Mouse (Mus musculus) midbrain, embryonic 12.5 days (tissue): Measurements from ENCODE around the gene Hgd. TPM values are rescaled to one million over a fixed set of nuclear protein-coding genes. Genes with fewer than 3 reads are reported as not detected.
A peak's percentile ranks its signal among the peaks of the same experiment; 100 is the strongest.
"Not testable (repeated sequence)": the region's sequence is repeated elsewhere in the genome, so short reads cannot be mapped to it uniquely, and the experiment has no call there.

Source experiments
- ATAC-seq: fragments of 200-750 bp; cut with Nextera tagmentation; 2 replicates; pipeline ENCODE4 v1.8.0; 2017; ENCODE audit warnings: low read depth, moderate TSS enrichment, moderate library complexity; ENCODE audit not compliant: low FRiP score
- H3K27ac ChIP-seq: fragments of 300-500 bp; sonication (generic); replicated peaks from 2 replicates; pipeline ENCODE4 v1.5.1; 2016; ENCODE audit warnings: mild to moderate bottlenecking
- H3K27me3 ChIP-seq: fragments of 300-500 bp; sonication (generic); 2 replicates; pipeline ENCODE4 v1.6.1; 2016; ENCODE audit warnings: mild to moderate bottlenecking
- H3K36me3 ChIP-seq: fragments of 300-500 bp; sonication (generic); 2 replicates; pipeline ENCODE4 v1.6.1; 2016
- H3K4me1 ChIP-seq: fragments of 300-500 bp; sonication (generic); 2 replicates; pipeline ENCODE4 v1.6.1; 2016
- H3K4me2 ChIP-seq: fragments of 300-500 bp; sonication (generic); replicated peaks from 2 replicates; pipeline ENCODE4 v1.6.1; 2016; ENCODE audit warnings: mild to moderate bottlenecking, moderate library complexity
- H3K4me3 ChIP-seq: fragments of 300-500 bp; sonication (generic); 2 replicates; pipeline ENCODE4 v1.5.1; 2016; ENCODE audit warnings: mild to moderate bottlenecking
- H3K9ac ChIP-seq: fragments of 300-500 bp; sonication (generic); replicated peaks from 2 replicates; pipeline ENCODE4 v1.6.1; 2016; ENCODE audit warnings: mild to moderate bottlenecking, moderate library complexity
- H3K9me3 ChIP-seq: fragments of 300-500 bp; sonication (generic); 2 replicates; pipeline ENCODE4 v1.6.1; 2016; ENCODE audit warnings: mild to moderate bottlenecking
- WGBS: fragments of 180-500 bp; shearing (Covaris S2); methylation state at CpG from one replicate; pipeline ENCODE4 v1.1.7; 2016; 5-methylcytosine and 5-hydroxymethylcytosine counted together
- polyA plus RNA-seq: library from polyadenylated mRNA; unstranded; fragments of >200 nt; fragmentation: Nextera tagmentation; extraction: Ambion mirVana; gene quantifications from 2 replicates; pipeline ENCODE4 v1.2.1, GENCODE M21; 2016

Gene Hgd
- polyA plus RNA-seq, 1 experiment from 2014 or later: not detected

DNA sequence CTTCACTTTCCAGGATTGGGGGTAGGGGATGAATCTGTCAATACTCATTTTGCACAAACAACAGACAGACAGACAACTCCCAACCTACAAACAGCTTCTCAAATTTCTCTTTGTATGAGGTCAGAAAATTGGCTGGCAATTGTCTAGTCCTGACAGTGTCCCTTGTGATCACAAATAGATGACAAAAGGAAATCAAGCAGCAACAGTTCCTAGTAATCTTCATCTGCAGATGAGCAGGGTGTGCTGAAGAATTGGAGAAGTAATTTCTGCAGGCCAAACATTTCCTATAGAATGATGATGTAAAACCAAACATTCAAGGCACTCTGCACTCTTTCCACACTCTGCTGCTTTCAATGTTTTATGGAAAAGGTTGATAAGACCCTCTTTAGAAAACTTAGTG, 57.8 kb downstream of the Hgd start:
- H3K27ac ChIP-seq: no peak overlapping the region
- no peaks in the 10 kb centered on the region for H3K36me3 ChIP-seq
- no peak for ATAC-seq
- no peaks in the 10 kb centered on the region for H3K27me3 ChIP-seq
- no peak overlapping the region for H3K4me3 ChIP-seq
- H3K9me3 ChIP-seq: no peaks in the 10 kb centered on the region
- no peaks in the 10 kb centered on the region for H3K4me1 ChIP-seq
- no peak overlapping the region for H3K4me2 ChIP-seq
- no peak overlapping the region for H3K9ac ChIP-seq

DNA sequence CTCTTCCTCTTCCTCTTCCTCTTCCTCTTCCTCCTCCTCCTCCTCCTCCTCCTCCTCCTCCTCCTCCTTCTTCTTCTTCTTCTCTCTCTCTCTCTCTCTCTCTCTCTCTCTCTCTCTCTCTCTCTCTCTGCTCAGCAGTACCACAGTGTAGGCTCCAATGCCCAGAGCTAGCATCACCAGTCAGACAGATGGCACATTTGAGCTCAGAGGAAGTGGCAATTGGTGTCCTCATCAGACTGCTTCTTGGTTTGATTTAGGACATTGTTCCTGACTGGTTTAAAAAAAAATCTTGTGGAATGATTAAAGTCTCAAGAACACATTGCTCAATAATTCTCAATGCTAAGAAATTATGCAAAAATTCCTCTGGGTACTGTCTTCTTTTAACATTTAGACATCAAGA, 60.6 kb downstream of the Hgd start:
- not testable (repeated sequence) for H3K9ac ChIP-seq, H3K27me3 ChIP-seq, H3K4me2 ChIP-seq, ATAC-seq, H3K9me3 ChIP-seq, H3K27ac ChIP-seq, H3K4me3 ChIP-seq, H3K36me3 ChIP-seq, H3K4me1 ChIP-seq

DNA sequence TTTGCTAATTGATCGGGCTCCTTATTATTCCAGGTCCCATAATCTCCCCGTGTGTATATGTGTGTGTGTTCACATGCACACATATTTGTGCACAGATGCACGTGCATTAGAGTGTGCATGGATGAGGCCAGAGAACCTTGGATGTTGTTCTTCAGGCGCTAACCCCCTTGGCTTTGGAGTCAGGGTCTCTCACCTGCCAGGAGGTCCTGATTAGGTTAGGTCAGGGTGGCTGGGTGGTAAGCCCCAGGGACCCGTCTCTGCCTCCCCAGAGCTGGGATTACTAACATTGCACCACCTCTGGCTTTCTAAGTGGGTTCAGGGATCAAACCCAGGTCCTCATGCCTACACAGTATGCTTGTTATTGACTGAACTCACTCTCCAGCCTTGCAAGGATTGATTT, 64.5 kb downstream of the Hgd start:
- 90% methylated on average over 5 of the region's 5 CpGs for WGBS
- H3K27me3 ChIP-seq: no peaks in the 10 kb centered on the region
- H3K36me3 ChIP-seq: peaks cover 29% of the 10 kb centered on the region
- no peaks in the 10 kb centered on the region for H3K9me3 ChIP-seq
- no peak overlapping the region for H3K4me2 ChIP-seq
- no peak overlapping the region for H3K9ac ChIP-seq
- H3K4me3 ChIP-seq: no peak overlapping the region
- H3K27ac ChIP-seq: no peak overlapping the region
- no peaks in the 10 kb centered on the region for H3K4me1 ChIP-seq
- no peak for ATAC-seq

DNA sequence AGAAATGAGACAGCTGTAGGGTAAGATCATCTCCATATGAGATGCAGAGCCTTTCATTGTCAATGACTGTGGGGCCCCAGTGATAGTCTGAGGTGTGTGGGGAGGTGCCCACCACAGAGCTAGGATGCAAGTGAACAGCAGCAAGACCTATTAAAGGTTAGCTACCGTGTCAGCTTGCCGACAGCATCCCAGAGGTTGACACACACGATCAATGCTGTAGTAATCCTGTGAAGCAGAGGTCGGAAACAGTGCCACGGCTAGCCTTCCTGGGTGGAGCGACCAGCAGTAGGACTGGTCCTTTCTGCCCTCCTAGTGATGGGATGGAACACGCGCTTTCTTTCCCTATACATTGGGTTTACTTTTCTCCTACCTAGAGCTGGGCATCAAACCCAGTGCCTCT, 65.3 kb downstream of the Hgd start:
- no peak overlapping the region for H3K9ac ChIP-seq
- H3K9me3 ChIP-seq: no peaks in the 10 kb centered on the region
- 89% methylated on average over 8 of the region's 8 CpGs for WGBS
- H3K4me1 ChIP-seq: no peaks in the 10 kb centered on the region
- H3K27ac ChIP-seq: no peak overlapping the region
- H3K36me3 ChIP-seq: peaks cover 29% of the 10 kb centered on the region
- H3K4me3 ChIP-seq: no peak overlapping the region
- no peak for ATAC-seq
- no peak overlapping the region for H3K4me2 ChIP-seq
- no peaks in the 10 kb centered on the region for H3K27me3 ChIP-seq

DNA sequence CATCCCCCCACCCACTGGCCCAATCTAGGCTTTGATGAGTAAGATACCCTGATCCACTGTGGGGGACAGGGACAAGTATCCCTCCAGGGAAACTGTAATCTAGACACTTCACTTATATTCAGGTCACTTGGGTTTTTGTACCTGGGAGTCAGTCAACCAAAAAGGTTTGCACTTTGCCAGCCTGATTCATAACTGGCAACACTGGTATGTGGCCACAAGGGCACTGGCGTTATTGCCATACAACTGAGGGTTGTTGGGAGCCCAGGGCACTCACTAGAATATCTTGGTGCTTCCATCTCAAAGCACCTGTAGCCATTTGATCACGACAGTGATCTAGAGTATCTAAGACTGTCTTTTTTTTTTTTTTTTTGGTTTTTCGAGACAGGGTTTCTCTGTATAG, 65.8 kb downstream of the Hgd start:
- Histone ChIP-seq H3K36me3 (peaks cover 29% of the 10 kb centered on the region), H3K27me3 (no peaks in the 10 kb centered on the region), H3K4me3 (no peak overlapping the region), H3K9me3 (0 out of 2 replicates have a peak, but pooled peaks cover 2% of the 10 kb centered on the region), H3K9ac (no peak overlapping the region), H3K4me2 (no peak overlapping the region), H3K27ac (no peak overlapping the region), H3K4me1 (no peaks in the 10 kb centered on the region)
- no peak for ATAC-seq
- 87% methylated on average over 3 of the region's 3 CpGs for WGBS

DNA sequence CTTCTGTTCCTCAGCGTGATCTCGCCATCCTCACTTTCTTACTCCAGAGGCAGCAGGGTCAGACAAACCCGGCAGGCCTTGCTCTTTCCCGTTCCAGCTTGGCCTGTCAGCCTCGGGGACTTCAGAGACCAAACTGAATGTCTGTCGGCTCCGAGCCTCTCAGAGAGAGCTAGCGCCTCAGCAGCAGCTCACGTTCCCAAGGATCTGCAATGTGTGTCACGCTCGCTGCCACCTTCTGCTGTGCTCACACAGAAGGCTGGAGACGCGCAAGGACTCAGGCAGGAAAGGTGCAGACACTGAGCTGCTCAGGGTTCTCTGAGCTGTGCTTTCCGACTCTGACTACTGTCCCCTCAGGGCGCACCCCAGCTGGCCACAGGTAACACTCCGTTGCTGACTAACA, 67.1 kb downstream of the Hgd start:
- Histone ChIP-seq H3K9ac (no peak overlapping the region), H3K9me3 (0 out of 2 replicates have a peak, but pooled peaks cover 2% of the 10 kb centered on the region), H3K27ac (no peak overlapping the region), H3K4me1 (0 out of 2 replicates have a peak, but pooled peaks cover under 1% of the 10 kb centered on the region), H3K36me3 (peaks cover 29% of the 10 kb centered on the region), H3K4me2 (no peak overlapping the region), H3K4me3 (no peak overlapping the region), H3K27me3 (no peaks in the 10 kb centered on the region)
- WGBS: 90% methylated on average over 16 of the region's 16 CpGs
- no peak for ATAC-seq

DNA sequence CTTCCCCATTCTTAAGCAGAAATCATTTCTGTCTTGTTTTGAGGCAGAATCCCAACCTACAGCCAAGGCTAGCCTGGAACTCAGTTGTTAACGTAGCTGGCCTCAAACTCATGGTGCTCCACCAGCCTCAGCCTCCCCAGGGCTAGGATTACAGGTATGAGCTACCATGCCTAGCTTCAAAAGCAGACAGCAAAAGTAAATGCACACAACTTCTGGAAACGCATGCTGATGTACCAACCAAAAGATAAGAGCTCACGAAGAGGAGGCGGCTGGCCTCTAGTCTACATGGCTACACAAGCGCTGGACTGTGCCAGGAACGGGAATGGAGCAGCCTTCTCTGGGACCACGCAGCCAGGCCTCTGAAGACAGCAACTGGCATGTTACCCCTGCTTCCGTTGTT, 68.0 kb downstream of the Hgd start:
- H3K4me3 ChIP-seq: no peak overlapping the region
- peaks cover 9% of the 10 kb centered on the region for H3K4me1 ChIP-seq
- peaks cover 29% of the 10 kb centered on the region for H3K36me3 ChIP-seq
- no peak overlapping the region for H3K4me2 ChIP-seq
- ATAC-seq: no peak
- 0 out of 2 replicates have a peak, but pooled peaks cover 2% of the 10 kb centered on the region for H3K9me3 ChIP-seq
- WGBS: 93% methylated on average over 8 of the region's 8 CpGs
- no peak overlapping the region for H3K27ac ChIP-seq
- H3K9ac ChIP-seq: no peak overlapping the region
- no peaks in the 10 kb centered on the region for H3K27me3 ChIP-seq

DNA sequence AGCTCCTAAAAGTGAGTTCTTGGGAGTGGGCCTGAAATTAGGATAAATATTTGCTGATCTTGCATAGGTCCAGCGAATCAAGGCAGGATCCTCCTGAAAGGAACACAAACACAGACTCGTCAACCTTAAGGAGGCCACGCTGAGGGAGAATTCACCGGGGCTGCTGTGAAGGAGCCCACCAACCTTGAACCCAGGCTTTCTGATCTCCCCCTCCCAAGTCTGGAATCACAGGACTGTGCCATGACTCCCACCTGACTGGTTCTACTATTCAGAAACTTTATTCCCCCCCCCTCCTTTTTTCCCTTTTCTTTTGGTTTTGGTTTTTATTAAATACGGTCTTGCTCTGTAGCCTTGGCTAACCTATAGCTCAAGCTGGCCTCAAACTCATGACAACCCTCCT, 69.1 kb downstream of the Hgd start:
- Histone ChIP-seq H3K9ac (no peak overlapping the region), H3K36me3 (peaks cover 29% of the 10 kb centered on the region), H3K4me2 (no peak overlapping the region), H3K9me3 (0 out of 2 replicates have a peak, but pooled peaks cover 2% of the 10 kb centered on the region), H3K27ac (no peak overlapping the region), H3K4me3 (no peak overlapping the region), H3K27me3 (no peaks in the 10 kb centered on the region), H3K4me1 (peaks cover 12% of the 10 kb centered on the region)
- 97% methylated on average over 5 of the region's 5 CpGs for WGBS
- no peak for ATAC-seq

DNA sequence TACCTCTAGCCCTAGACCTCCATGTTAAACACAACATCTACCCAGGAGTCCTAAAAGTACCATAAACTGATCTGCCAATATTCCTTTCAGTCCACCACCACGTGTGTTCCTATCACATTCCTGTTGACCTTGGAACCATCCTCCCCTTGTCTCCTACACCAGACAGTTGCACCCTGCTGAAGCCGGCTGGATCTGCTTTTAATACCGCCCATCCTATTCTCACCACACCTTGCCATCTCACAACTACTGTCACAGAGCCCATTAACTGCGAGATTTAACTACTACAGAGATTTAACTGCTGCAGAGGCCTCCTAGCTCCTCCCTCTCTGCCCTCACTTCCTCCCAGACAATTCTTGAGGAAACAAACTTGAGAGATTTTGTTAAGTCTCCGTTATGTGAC, 71.5 kb downstream of the Hgd start:
- Histone ChIP-seq H3K9ac (no peak overlapping the region), H3K27ac (no peak overlapping the region), H3K9me3 (0 out of 2 replicates have a peak, but pooled peaks cover 2% of the 10 kb centered on the region), H3K4me3 (no peak overlapping the region), H3K36me3 (peaks cover 15% of the 10 kb centered on the region), H3K4me1 (peaks cover 27% of the 10 kb centered on the region), H3K4me2 (no peak overlapping the region), H3K27me3 (no peaks in the 10 kb centered on the region)
- no peak for ATAC-seq
- WGBS: 91% methylated on average over 5 of the region's 5 CpGs

DNA sequence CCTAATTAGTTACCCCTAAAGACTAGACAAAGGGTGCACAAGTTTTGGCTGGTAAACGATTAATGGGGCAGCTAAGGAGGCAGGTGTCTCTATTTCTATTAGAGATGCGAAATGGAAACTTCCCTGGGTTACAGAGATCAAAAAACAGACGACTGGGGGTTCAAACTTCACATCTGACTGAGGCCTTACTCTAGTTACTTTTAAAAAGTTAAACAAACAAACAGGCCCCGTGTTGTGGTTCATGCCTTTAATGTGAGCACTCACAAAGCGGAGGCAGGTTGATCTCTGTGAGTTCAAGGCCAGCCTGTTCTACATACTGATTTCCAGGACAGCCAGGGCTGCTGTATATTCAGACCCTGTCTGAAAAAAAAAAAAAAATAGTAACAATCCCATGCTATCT, 72.7 kb downstream of the Hgd start:
- 0 out of 2 replicates have a peak, but pooled peaks cover 2% of the 10 kb centered on the region for H3K9me3 ChIP-seq
- peaks cover 33% of the 10 kb centered on the region for H3K4me1 ChIP-seq
- no peak for ATAC-seq
- 82% methylated on average over 5 of the region's 5 CpGs for WGBS
- no peak overlapping the region for H3K9ac ChIP-seq
- H3K36me3 ChIP-seq: peaks cover 6% of the 10 kb centered on the region
- H3K4me3 ChIP-seq: no peak overlapping the region
- no peak overlapping the region for H3K27ac ChIP-seq
- no peaks in the 10 kb centered on the region for H3K27me3 ChIP-seq
- peak overlapping the region; percentile 59 for H3K4me2 ChIP-seq

DNA sequence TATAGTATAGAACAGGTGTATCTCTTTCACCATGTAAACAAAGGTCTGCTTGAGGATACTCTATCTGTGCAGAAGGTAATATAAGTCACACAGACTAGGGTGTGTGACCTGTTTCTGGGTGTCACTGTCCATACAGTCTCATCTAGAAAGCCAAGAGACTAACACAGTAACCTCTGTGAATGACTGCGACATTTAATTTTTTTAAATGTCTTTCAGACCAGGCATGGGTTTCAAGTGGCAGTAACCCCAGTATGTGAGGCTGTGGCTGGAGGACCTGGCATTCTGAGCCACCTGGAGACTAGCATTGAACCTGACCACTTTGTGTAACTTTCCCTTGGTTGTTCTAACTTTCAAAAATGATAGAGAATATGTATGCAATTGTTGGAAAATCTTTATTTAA, 73.1 kb downstream of the Hgd start:
- WGBS: 94% methylated on average over 1 of the region's 1 CpGs
- Histone ChIP-seq H3K4me1 (peaks cover 33% of the 10 kb centered on the region), H3K4me3 (peak overlapping the region; percentile 79), H3K4me2 (peak overlapping the region; percentile 59), H3K27ac (no peak overlapping the region), H3K9ac (no peak overlapping the region), H3K9me3 (0 out of 2 replicates have a peak, but pooled peaks cover 2% of the 10 kb centered on the region), H3K36me3 (peaks cover 3% of the 10 kb centered on the region), H3K27me3 (no peaks in the 10 kb centered on the region)
- ATAC-seq: no peak

DNA sequence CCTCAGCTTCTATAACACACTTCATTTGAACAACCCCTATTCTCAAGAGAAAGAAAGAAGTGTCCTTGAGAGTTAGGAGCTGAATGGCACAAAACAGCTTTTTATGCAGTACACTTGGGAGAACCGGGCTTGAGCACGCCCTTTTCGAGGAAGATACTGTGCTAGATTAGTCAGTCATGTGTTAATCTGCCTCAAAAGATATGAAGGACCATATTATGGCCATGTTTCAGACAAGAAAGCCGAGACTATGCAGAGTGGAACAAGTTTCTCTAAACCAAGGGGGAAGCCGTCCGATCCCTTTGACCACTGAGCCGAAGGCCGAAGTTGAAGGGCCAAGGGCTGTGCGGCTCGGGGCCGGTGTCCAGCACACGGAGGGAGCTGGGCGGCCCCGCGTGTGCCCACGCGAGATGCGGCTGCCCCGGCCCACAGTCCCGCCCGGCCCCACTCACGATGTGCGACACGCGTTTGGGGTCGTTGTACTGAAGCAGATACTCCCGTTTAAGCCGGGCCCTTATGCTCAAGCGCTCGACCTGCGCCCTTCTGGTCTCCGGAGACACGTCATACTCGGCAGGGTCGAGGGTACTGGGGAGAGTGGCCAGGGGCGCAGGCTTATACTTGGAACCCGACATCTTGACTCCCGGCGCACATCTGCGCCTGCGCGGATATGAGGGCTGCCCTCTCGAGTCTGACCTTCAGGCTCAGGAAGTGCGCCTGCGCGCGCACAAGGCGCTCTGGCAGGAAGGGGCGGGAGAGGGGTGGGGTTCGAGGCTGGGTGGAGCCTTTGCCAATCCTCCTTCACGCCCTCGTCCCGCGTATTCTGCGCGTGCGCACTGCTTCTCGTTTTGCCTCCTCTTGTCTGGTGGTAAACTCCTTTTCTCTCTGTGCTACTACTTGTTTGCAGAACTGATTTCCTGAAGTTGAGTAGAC, 74.0 kb downstream of the Hgd start, which contains the start of gene Ndufb4:
Gene Ndufb4, minus strand, starts transcription at position 723 of the 927 bp plus-strand sequence.
- Histone ChIP-seq H3K4me1 (peaks cover 33% of the 10 kb centered on the region), H3K4me3 (peak within 1 kb of the TSS; percentile 79), H3K36me3 (no peaks in the 10 kb centered on the region), H3K9ac (peak within 1 kb of the TSS; percentile 90), H3K27ac (peak within 1 kb of the TSS; percentile 84), H3K9me3 (0 out of 2 replicates have a peak, but pooled peaks cover 2% of the 10 kb centered on the region), H3K4me2 (peak within 1 kb of the TSS; percentile 59), H3K27me3 (no peaks in the 10 kb centered on the region)
- WGBS: under 1% methylated on average over 56 of the region's 58 CpGs
- ATAC-seq: peak; percentile 93
